Mouse (Mus musculus): ENCODE results near the gene Setdb2. TPM values are rescaled to one million over a fixed set of nuclear protein-coding genes. Genes with fewer than 3 reads are reported as not detected.

Gene Setdb2
- polyA plus RNA-seq, 1 experiment from 2014 or later = 14.0 TPM

- Histone ChIP-seq H3K36me3 (replicated peaks; ENCODE audit: control insufficient read depth, insufficient read depth, low read depth, low read length) (no peaks in the 10 kb centered on the region), H3K27me3 (ENCODE audit: control insufficient read depth, insufficient read depth, low read length) (no peaks in the 10 kb centered on the region), H3K4me3 (ENCODE audit: low read depth, low read length) (no peak within 1 kb of the TSS), H3K27ac (replicated peaks; ENCODE audit: low read depth, low read length) (no peak within 1 kb of the TSS), H3K4me1 (ENCODE audit: control insufficient read depth, insufficient read depth, low read length) (no peaks in the 10 kb centered on the region), H3K9ac (replicated peaks; ENCODE audit: low read length) (no peak within 1 kb of the TSS), H3K9me3 (replicated peaks; ENCODE audit: control insufficient read depth, low read length) (no peaks in the 10 kb centered on the region), H3K4me2 (ENCODE audit: low read depth, low read length) (no peak within 1 kb of the TSS)
- 78% methylated on average over 6 of the region's 6 CpGs for whole genome bisulfite sequencing
- DNase-seq (ENCODE audit: low spot score) (peak; percentile 1), ATAC-seq (replicated peaks; ENCODE audit: insufficient number of reproducible peaks, low FRiP score, low TSS enrichment, low read depth) (no peak)
These were observed 75.4 kb downstream of the Setdb2 start, which contains the start of gene Phf11d for GRCm38 (mm10) chr14:59365244-59365644. Gene Phf11d (minus strand): TSS chr14:59365470.

Other genes starting within 250 kb of the Setdb2 start
- 98.7 and 105 TPM in 2 replicates for gene Rcbtb1, start 239.7 kb downstream of the Setdb2 start, polyA plus RNA-seq (2014; fragmentation: Nextera tagmentation; extraction: Ambion mirVana)
- gene Gm6904, start 180.7 kb downstream of the Setdb2 start, polyA plus RNA-seq (2014; fragmentation: Nextera tagmentation; extraction: Ambion mirVana) = not detected in 2 replicates
- gene Phf11a, start 143.4 kb downstream of the Setdb2 start, polyA plus RNA-seq (2014; fragmentation: Nextera tagmentation; extraction: Ambion mirVana) = not detected in 2 replicates
- gene Phf11b, start 99.5 kb downstream of the Setdb2 start, polyA plus RNA-seq (2014; fragmentation: Nextera tagmentation; extraction: Ambion mirVana) = 0.25 TPM in 1 of 2 replicates, not detected in the other
- 0.61 and 0.79 TPM in 2 replicates for gene Phf11d, start 75.4 kb downstream of the Setdb2 start, polyA plus RNA-seq (2014; fragmentation: Nextera tagmentation; extraction: Ambion mirVana)
- gene Phf11c, start 45.5 kb downstream of the Setdb2 start, polyA plus RNA-seq (2014; fragmentation: Nextera tagmentation; extraction: Ambion mirVana) = 0.60 and 1.2 TPM in 2 replicates
- gene Cab39l, start 88 bp upstream of the Setdb2 start, polyA plus RNA-seq (2014; fragmentation: Nextera tagmentation; extraction: Ambion mirVana) = 54.4 and 61.8 TPM in 2 replicates
- gene Cdadc1, start 157.1 kb upstream of the Setdb2 start, polyA plus RNA-seq (2014; fragmentation: Nextera tagmentation; extraction: Ambion mirVana) = 29.7 and 32.0 TPM in 2 replicates
- gene Shisa2, start 184.4 kb upstream of the Setdb2 start, polyA plus RNA-seq (2014; fragmentation: Nextera tagmentation; extraction: Ambion mirVana) = 35.4 and 40.6 TPM in 2 replicates

All from embryonic facial prominence, embryonic 11.5 days (tissue).